Mouse (Mus musculus) MEL (cell line): Measurements from ENCODE around the gene Zc3hav1l. TPM values are rescaled to one million over a fixed set of nuclear protein-coding genes. Genes with fewer than 3 reads are reported as not detected.
A peak's percentile ranks its signal among the peaks of the same experiment; 100 is the strongest.

Experiments used
- DNase-seq: peaks from one replicate; pipeline ENCODE4 v3.0.0; 2011; ENCODE audit warnings: low read depth, low spot score
- H3K27ac ChIP-seq: 2 replicates; pipeline ENCODE4 v1.5.1; 2012; ENCODE audit warnings: low read depth, mild to moderate bottlenecking, control low read depth, low read length, moderate library complexity; ENCODE audit not compliant: control insufficient read depth
- H3K27me3 ChIP-seq, 2 experiments: fragments of 150-350 bp in 1 of 2; sonication (generic) in 1 of 2; 2 replicates each; pipeline ENCODE4 v1.6.1; 2012; ENCODE audit warnings: low read length in 2 of 2, mild to moderate bottlenecking in 2 of 2, improper control_type of control experiment in 1 of 2, moderate library complexity in 1 of 2; ENCODE audit not compliant: insufficient read depth in 2 of 2, control insufficient read depth in 1 of 2
- H3K36me3 ChIP-seq, 2 experiments: 2 replicates each; pipeline ENCODE4 v1.6.1; 2012 to 2014; ENCODE audit warnings: low read length in 2 of 2, improper control_type of control experiment in 1 of 2, inconsistent platforms in 1 of 2, mild to moderate bottlenecking in 1 of 2; ENCODE audit not compliant: insufficient read depth in 2 of 2, control insufficient read depth in 1 of 2
- H3K4me1 ChIP-seq, 2 experiments: fragments of 150-350 bp in 1 of 2; sonication (generic) in 1 of 2; 2 replicates each; pipeline ENCODE4 v1.6.1; 2012; ENCODE audit warnings: low read length in 2 of 2, improper control_type of control experiment in 1 of 2, mild to moderate bottlenecking in 1 of 2; ENCODE audit not compliant: insufficient read depth in 2 of 2, control insufficient read depth in 1 of 2
- H3K4me3 ChIP-seq, 2 experiments: fragments of 150-350 bp in 1 of 2; sonication (generic) in 1 of 2; 2 replicates each; pipeline ENCODE4 v1.5.1; 2012; ENCODE audit warnings: low read depth in 2 of 2, low read length in 2 of 2, mild to moderate bottlenecking in 2 of 2, moderate library complexity in 2 of 2, control low read depth in 1 of 2, improper control_type of control experiment in 1 of 2; ENCODE audit not compliant: control insufficient read depth in 1 of 2, insufficient read depth in 1 of 2
- H3K79me2 ChIP-seq: 2 replicates; pipeline ENCODE4 v1.6.1; 2012; ENCODE audit warnings: mild to moderate bottlenecking, low read length, moderate library complexity; ENCODE audit not compliant: control insufficient read depth, poor library complexity, insufficient read depth
- H3K9ac ChIP-seq: 2 replicates; pipeline ENCODE4 v1.6.1; 2012; ENCODE audit warnings: low read depth, mild to moderate bottlenecking, control low read depth, low read length, moderate library complexity; ENCODE audit not compliant: control insufficient read depth, poor library complexity, severe bottlenecking
- H3K9me3 ChIP-seq: fragments of 150-350 bp; sonication (generic); replicated peaks from 2 replicates; pipeline ENCODE4 v1.6.1; 2012; ENCODE audit warnings: mild to moderate bottlenecking, low read length, improper control_type of control experiment, moderate library complexity; ENCODE audit not compliant: insufficient read depth
- BHLHE40 ChIP-seq: IDR thresholded peaks from 2 replicates; pipeline ENCODE4 v1.6.1; 2012; ENCODE audit warnings: low read depth, mild to moderate bottlenecking, inconsistent platforms, low read length, improper control_type of control experiment, borderline replicate concordance
- CHD1 ChIP-seq: IDR thresholded peaks from 2 replicates; pipeline ENCODE4 v1.6.1; 2012; ENCODE audit warnings: low read depth, mild to moderate bottlenecking, inconsistent platforms, low read length, improper control_type of control experiment
- CHD2 ChIP-seq: IDR thresholded peaks from 2 replicates; pipeline ENCODE4 v1.6.1; 2011; ENCODE audit warnings: low read length, improper control_type of control experiment
- E2F4 ChIP-seq: IDR thresholded peaks from 2 replicates; pipeline ENCODE4 v1.6.1; 2011; ENCODE audit warnings: low read depth, low read length, improper control_type of control experiment, borderline replicate concordance
- ELF1 ChIP-seq: IDR thresholded peaks from 2 replicates; pipeline ENCODE4 v1.6.1; 2014; ENCODE audit warnings: low read depth, mild to moderate bottlenecking, inconsistent platforms, low read length, improper control_type of control experiment, moderate library complexity
- EP300 ChIP-seq, 2 experiments: IDR thresholded peaks; 2 replicates each; pipeline ENCODE4 v1.6.1; 2011; ENCODE audit warnings: improper control_type of control experiment in 2 of 2, low read length in 2 of 2, low read depth in 1 of 2, mild to moderate bottlenecking in 1 of 2
- ETS1 ChIP-seq: IDR thresholded peaks from 2 replicates; pipeline ENCODE4 v1.6.1; 2012; ENCODE audit warnings: low read depth, mild to moderate bottlenecking, inconsistent platforms, low read length, improper control_type of control experiment, moderate library complexity
- GABPA ChIP-seq: IDR thresholded peaks from 2 replicates; pipeline ENCODE4 v1.6.1; 2012; ENCODE audit warnings: low read depth, mild to moderate bottlenecking, inconsistent platforms, low read length, improper control_type of control experiment, moderate library complexity
- HCFC1 ChIP-seq: IDR thresholded peaks from 2 replicates; pipeline ENCODE4 v1.6.1; 2012; ENCODE audit warnings: low read depth, mild to moderate bottlenecking, inconsistent platforms, low read length, improper control_type of control experiment, moderate library complexity
- JUND ChIP-seq: IDR thresholded peaks from 2 replicates; pipeline ENCODE4 v1.6.1; 2011; ENCODE audit warnings: low read depth, mild to moderate bottlenecking, improper control_type of control experiment, low read length
- MAZ ChIP-seq: IDR thresholded peaks from 2 replicates; pipeline ENCODE4 v1.6.1; 2012; ENCODE audit warnings: low read depth, mild to moderate bottlenecking, inconsistent platforms, low read length, improper control_type of control experiment
- MXI1 ChIP-seq: IDR thresholded peaks from 2 replicates; pipeline ENCODE4 v1.6.1; 2011; ENCODE audit warnings: mild to moderate bottlenecking, low read depth, low read length, improper control_type of control experiment
- NRF1 ChIP-seq: IDR thresholded peaks from 2 replicates; pipeline ENCODE4 v1.6.1; 2014; ENCODE audit warnings: low read depth, mild to moderate bottlenecking, inconsistent platforms, low read length, improper control_type of control experiment, moderate library complexity; ENCODE audit not compliant: poor library complexity, insufficient read depth, severe bottlenecking
- POLR2AphosphoS2 ChIP-seq: IDR thresholded peaks from 2 replicates; pipeline ENCODE4 v1.6.1; 2011; ENCODE audit warnings: low read length, improper control_type of control experiment
- POLR2AphosphoS5 ChIP-seq: IDR thresholded peaks from 2 replicates; pipeline ENCODE4 v1.6.1; 2012; ENCODE audit warnings: low read depth, borderline replicate concordance, mild to moderate bottlenecking, inconsistent platforms, low read length, moderate library complexity, mixed read lengths
- RAD21 ChIP-seq: IDR thresholded peaks from 2 replicates; pipeline ENCODE4 v1.6.1; 2011; ENCODE audit warnings: mild to moderate bottlenecking, low read depth, low read length, improper control_type of control experiment
- RCOR1 ChIP-seq: IDR thresholded peaks from 2 replicates; pipeline ENCODE4 v1.6.1; 2012; ENCODE audit warnings: low read depth, mild to moderate bottlenecking, inconsistent platforms, low read length, improper control_type of control experiment
- SIN3A ChIP-seq: IDR thresholded peaks from 2 replicates; pipeline ENCODE4 v1.6.1; 2012; ENCODE audit warnings: low read length, improper control_type of control experiment, inconsistent platforms
- SMC3 ChIP-seq: IDR thresholded peaks from 2 replicates; pipeline ENCODE4 v1.6.1; 2011; ENCODE audit warnings: low read depth, low read length, improper control_type of control experiment
- TAL1 ChIP-seq: IDR thresholded peaks from 2 replicates; pipeline ENCODE4 v1.6.1; 2012; ENCODE audit warnings: mild to moderate bottlenecking, inconsistent platforms, low read length, moderate library complexity, mixed read lengths
- UBTF ChIP-seq: IDR thresholded peaks from 2 replicates; pipeline ENCODE4 v1.6.1; 2012; ENCODE audit warnings: low read depth, mild to moderate bottlenecking, inconsistent platforms, low read length, improper control_type of control experiment, moderate library complexity, borderline replicate concordance; ENCODE audit not compliant: insufficient read depth
- ZC3H11A ChIP-seq: IDR thresholded peaks from 2 replicates; pipeline ENCODE4 v1.6.1; 2012; ENCODE audit warnings: low read depth, mild to moderate bottlenecking, inconsistent platforms, low read length, improper control_type of control experiment
- ZMIZ1 ChIP-seq: IDR thresholded peaks from 2 replicates; pipeline ENCODE4 v1.6.1; 2012; ENCODE audit warnings: low read depth, mild to moderate bottlenecking, inconsistent platforms, low read length, improper control_type of control experiment, moderate library complexity
- polyA plus RNA-seq, 2 experiments: library from polyadenylated mRNA; stranded (reverse) in 1 of 2; unstranded in 1 of 2; fragments of >175 nt in 1 of 2; fragments of >200 nt in 1 of 2; gene quantifications; 2 replicates each; pipeline versions ENCODE4 v1.2.1 to v1.2.4; 2012; ENCODE audit warnings: low replicate concordance in 2 of 2, low read depth in 1 of 2; ENCODE audit not compliant: insufficient read length in 2 of 2, insufficient read depth in 1 of 2, missing spikeins in 1 of 2
- total RNA-seq: library from RNA; depleted of rRNA; stranded (reverse); fragments of 300-350 nt; gene quantifications from 2 replicates; pipeline ENCODE4 v1.2.3, GENCODE M21; 2012

Zc3hav1l gene
- total and polyA plus RNA-seq, 3 experiments: 2.0 to 5.8 TPM; not detected in 1

DNA sequence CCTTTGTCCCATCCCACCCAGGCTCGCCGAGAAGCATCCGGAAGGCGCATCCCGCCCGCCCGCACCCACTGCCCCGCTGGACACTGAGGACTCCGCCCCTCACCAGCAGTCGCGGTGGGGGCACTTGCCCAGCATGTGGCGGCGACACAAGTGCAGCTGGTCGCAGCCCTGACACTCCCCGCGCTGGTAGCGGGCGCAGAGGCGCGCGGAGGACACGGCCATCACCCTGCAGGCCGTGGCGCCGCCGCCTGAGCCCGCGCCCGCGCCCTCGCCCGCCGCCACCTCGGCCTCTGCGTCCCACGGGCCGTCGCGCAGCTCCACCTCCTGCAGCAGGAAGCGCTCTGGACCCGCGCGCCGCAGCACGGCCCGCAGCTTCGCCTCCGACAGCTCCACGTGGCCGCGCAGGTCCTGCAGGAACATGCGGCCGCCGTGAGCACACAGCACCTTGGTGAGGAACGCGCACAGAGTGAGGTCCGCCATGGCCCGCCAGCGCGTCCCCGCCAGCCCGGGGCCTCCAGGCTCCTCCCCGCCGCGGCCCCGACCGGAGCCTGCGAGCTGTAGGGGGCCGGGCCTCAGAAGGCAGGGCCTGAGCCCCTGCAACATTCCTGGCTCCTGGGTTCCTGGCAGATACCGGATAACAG lies at the start of gene Zc3hav1l (continued):
- TF ChIP-seq ZC3H11A (no peak), MAZ (0 out of 2 replicates have a peak, but pooled peaks have one; percentile 21), RAD21 (no peak), CHD1 (no peak)
- TF ChIP-seq, all 39 proteins: peak for 13

DNA sequence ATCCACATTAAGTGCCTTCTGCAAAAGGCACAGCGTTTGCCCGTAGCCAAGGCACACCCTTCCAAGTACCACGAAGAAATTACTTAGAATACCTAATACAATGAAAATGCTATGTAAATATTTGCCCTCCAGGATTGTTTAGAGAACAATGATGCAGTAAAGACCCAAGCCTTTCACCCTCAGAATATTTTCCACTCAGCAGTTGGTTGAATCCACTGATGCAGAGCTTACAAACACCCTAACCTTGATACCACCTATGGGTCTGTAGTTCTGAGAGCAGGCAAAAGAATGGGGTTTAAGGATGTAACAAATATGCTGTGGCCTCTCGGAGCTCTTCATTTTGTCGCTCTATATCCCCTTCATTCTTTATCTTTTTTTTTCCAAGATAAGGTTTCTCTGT lies 48.8 kb upstream of the Zc3hav1l start:
- DNase-seq: no peak
- H3K79me2 ChIP-seq: peaks cover 86% of the 10 kb centered on the region
- H3K4me1 ChIP-seq: peaks cover 30 to 56% of the 10 kb centered on the region in 2 experiments
- peaks cover 17 to 68% of the 10 kb centered on the region in 2 experiments for H3K36me3 ChIP-seq
- no peaks in the 10 kb centered on the region for H3K27me3 ChIP-seq
- H3K4me3 ChIP-seq: no peak overlapping the region
- no peak overlapping the region for H3K9ac ChIP-seq
- no peak for TF ChIP-seq RAD21
- no peak for TF ChIP-seq E2F4
- TF ChIP-seq GABPA: no peak
- no peak for TF ChIP-seq ETS1
- no peak for TF ChIP-seq POLR2AphosphoS5
- TF ChIP-seq POLR2AphosphoS2: no peak
- TF ChIP-seq ELF1: no peak
- TF ChIP-seq JUND: no peak
- TF ChIP-seq SIN3A: no peak
- no peak for TF ChIP-seq HCFC1
- TF ChIP-seq SMC3: no peak
- no peak for TF ChIP-seq NRF1
- TF ChIP-seq CHD2: no peak
- TF ChIP-seq BHLHE40: no peak
- TF ChIP-seq MXI1: no peak
- no peak for TF ChIP-seq UBTF
- no peak for TF ChIP-seq RCOR1
- TF ChIP-seq TAL1: no peak
- TF ChIP-seq ZMIZ1: no peak
- no peak for TF ChIP-seq EP300 (IDR thresholded peaks at IDR 0.05; ENCODE audit: low read depth in 1 of 2, low read length in 2 of 2)
- H3K9me3 ChIP-seq: no peaks in the 10 kb centered on the region
- no peak overlapping the region for H3K27ac ChIP-seq
